Mouse (Mus musculus): Measurements from ENCODE around the gene Fryl. TPM values are rescaled to one million over a fixed set of nuclear protein-coding genes. Genes with fewer than 3 reads are reported as not detected.

Fryl gene
- polyA plus RNA-seq, 1 experiment from 2014 or later, result 32.0 TPM

DNA sequence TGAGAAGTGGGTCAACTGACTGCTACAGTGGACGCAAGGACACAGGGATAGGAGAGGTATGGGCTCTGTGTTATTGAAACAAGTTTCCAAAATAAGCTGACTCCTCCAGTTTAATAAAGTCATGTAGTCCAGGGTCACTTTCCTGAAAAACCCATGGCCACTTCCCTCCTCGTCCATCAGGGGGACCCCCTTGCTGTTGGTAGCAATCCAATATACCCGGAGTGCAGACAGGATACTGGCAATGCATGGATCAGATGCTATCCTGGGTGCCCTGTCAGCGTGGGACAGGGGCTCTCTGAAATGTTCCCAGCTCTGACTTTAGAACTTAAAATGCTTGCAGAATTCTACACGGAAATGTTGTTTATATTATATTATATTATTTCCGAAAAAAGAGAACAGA, 34.0 kb downstream of the Fryl start:
- H3K27me3 ChIP-seq (ENCODE audit: control insufficient read depth, insufficient read depth, low read length), result no peaks in the 10 kb centered on the region
- no peak overlapping the region for H3K4me2 ChIP-seq (replicated peaks; ENCODE audit: low read depth, low read length)
- no peaks in the 10 kb centered on the region; the same call in 1 of the 2 replicates for H3K36me3 ChIP-seq (ENCODE audit: control insufficient read depth, insufficient read depth, low read length)
- no peak overlapping the region for H3K4me3 ChIP-seq (ENCODE audit: low read depth, low read length)
- H3K9ac ChIP-seq (replicated peaks; ENCODE audit: low read depth, low read length), result no peak overlapping the region
- H3K9me3 ChIP-seq (ENCODE audit: control insufficient read depth, low read depth, low read length), result no peaks in the 10 kb centered on the region
- no peaks in the 10 kb centered on the region for H3K4me1 ChIP-seq (ENCODE audit: control insufficient read depth, insufficient read depth, low read length)
- no peak for ATAC-seq (ENCODE audit: insufficient number of reproducible peaks, insufficient read depth, low FRiP score, low read depth)
- H3K27ac ChIP-seq (ENCODE audit: low read length), result no peak overlapping the region
- WGBS, result 42% methylated on average over 6 of the region's 6 CpGs

DNA sequence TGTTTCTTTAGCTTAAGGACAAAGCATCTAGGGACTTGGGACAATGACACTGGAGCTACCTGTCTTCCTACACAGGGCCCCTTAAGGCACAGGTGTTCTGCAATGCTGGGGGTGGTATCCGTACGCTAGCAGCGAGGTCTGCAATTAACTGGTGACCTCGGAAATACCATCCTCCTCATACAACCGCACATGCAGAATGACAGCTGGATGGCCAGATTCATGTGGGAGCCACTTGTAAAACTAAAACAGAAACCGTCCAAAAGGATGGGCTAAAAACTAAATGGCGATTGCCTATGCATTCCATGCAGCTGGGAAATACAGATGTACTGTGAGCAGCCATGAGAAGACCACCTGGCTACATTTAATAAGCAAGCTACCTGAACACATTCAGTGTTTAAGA, 34.6 kb downstream of the Fryl start:
- no peaks in the 10 kb centered on the region for H3K27me3 ChIP-seq (ENCODE audit: control insufficient read depth, insufficient read depth, low read length)

DNA sequence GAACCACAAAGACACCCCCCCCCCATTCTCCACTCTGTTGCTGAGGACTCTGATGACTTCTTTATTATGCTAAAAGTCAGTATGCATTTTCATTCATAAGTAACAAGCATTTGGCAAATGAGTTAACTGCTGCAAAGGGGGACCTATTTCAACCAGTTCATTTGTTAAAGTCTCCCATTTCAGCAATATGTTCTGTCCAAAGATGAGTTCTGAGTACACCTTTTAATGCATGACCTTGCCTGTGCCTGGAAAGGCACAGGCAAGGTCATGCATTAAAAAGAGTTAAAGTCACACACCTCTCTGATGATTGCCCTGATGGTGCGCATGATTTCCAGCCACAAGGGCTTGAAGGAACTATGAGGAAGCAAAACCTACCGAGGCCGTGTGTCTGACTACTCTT, 36.7 kb downstream of the Fryl start:
- no peak overlapping the region for H3K4me2 ChIP-seq (replicated peaks; ENCODE audit: low read depth, low read length)
- H3K4me1 ChIP-seq (ENCODE audit: control insufficient read depth, insufficient read depth, low read length), result no peaks in the 10 kb centered on the region
- WGBS, result 83% methylated on average over 3 of the region's 3 CpGs
- no peak overlapping the region for H3K27ac ChIP-seq (ENCODE audit: low read length)
- H3K4me3 ChIP-seq (ENCODE audit: low read depth, low read length), result no peak overlapping the region
- no peak for ATAC-seq (ENCODE audit: insufficient number of reproducible peaks, insufficient read depth, low FRiP score, low read depth)
- no peak overlapping the region for H3K9ac ChIP-seq (replicated peaks; ENCODE audit: low read depth, low read length)
- H3K36me3 ChIP-seq (ENCODE audit: control insufficient read depth, insufficient read depth, low read length), result no peaks in the 10 kb centered on the region; the same call in 1 of the 2 replicates
- H3K27me3 ChIP-seq (ENCODE audit: control insufficient read depth, insufficient read depth, low read length), result no peaks in the 10 kb centered on the region
- H3K9me3 ChIP-seq (ENCODE audit: control insufficient read depth, low read depth, low read length), result no peaks in the 10 kb centered on the region

More for the DNA sequence above, 34.6 kb downstream of the Fryl start:
- H3K9ac ChIP-seq (replicated peaks; ENCODE audit: low read depth, low read length), result no peak overlapping the region
- H3K4me3 ChIP-seq (ENCODE audit: low read depth, low read length), result no peak overlapping the region
- H3K9me3 ChIP-seq (ENCODE audit: control insufficient read depth, low read depth, low read length), result no peaks in the 10 kb centered on the region
- 79% methylated on average over 7 of the region's 7 CpGs for WGBS
- no peak overlapping the region for H3K27ac ChIP-seq (ENCODE audit: low read length)
- H3K36me3 ChIP-seq (ENCODE audit: control insufficient read depth, insufficient read depth, low read length), result no peaks in the 10 kb centered on the region; the same call in 1 of the 2 replicates
- no peaks in the 10 kb centered on the region for H3K4me1 ChIP-seq (ENCODE audit: control insufficient read depth, insufficient read depth, low read length)
- ATAC-seq (ENCODE audit: insufficient number of reproducible peaks, insufficient read depth, low FRiP score, low read depth), result no peak
- no peak overlapping the region for H3K4me2 ChIP-seq (replicated peaks; ENCODE audit: low read depth, low read length)

DNA sequence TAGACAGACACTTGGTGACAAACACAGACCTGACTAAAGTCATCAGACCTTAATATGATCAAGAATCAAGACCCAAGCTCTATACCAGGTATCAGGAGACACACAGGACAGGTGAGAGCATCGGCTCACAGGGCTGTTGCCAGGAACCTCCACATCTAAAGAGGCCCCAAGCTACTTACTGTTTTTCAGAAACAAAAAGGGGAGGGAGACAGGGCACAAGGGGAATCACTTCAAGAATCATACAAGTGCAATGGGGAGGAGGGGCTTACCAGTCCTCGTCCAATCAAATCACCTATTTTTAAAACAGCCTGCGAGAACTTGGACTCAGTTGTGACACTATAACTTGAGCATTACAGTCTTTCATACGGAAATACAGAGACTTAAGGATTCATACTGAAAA, 38.4 kb downstream of the Fryl start:
- Histone ChIP-seq H3K4me3 (ENCODE audit: low read depth, low read length) (no peak overlapping the region), H3K27me3 (ENCODE audit: control insufficient read depth, insufficient read depth, low read length) (no peaks in the 10 kb centered on the region), H3K9me3 (ENCODE audit: control insufficient read depth, low read depth, low read length) (no peaks in the 10 kb centered on the region), H3K36me3 (ENCODE audit: control insufficient read depth, insufficient read depth, low read length) (no peaks in the 10 kb centered on the region; the same call in 1 of the 2 replicates), H3K4me1 (ENCODE audit: control insufficient read depth, insufficient read depth, low read length) (no peaks in the 10 kb centered on the region), H3K27ac (ENCODE audit: low read length) (no peak overlapping the region), H3K9ac (replicated peaks; ENCODE audit: low read depth, low read length) (no peak overlapping the region), H3K4me2 (replicated peaks; ENCODE audit: low read depth, low read length) (no peak overlapping the region)
- WGBS, result 92% methylated on average over 4 of the region's 4 CpGs
- ATAC-seq (ENCODE audit: insufficient number of reproducible peaks, insufficient read depth, low FRiP score, low read depth), result no peak

DNA sequence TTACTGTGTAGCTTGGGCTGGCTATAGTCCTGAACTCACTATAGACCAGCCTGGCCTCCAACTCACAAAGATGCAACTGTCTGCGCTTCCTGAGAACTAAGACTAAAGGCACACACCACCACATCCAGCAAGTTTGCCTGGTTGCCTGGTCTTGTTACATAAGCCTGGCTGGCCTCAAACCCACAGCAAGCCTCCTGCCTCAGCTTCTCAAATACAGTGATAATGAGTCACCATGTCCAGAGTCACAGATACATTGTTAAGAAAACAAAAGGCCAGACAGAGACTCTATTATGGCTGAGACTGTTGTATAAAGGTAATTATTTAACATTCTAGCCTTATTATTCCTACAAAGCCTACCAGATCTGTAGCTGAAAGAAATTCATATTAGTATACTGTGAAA, 39.3 kb downstream of the Fryl start:
- no peak overlapping the region for H3K27ac ChIP-seq (ENCODE audit: low read length)
- no peak overlapping the region for H3K4me2 ChIP-seq (replicated peaks; ENCODE audit: low read depth, low read length)
- H3K9me3 ChIP-seq (ENCODE audit: control insufficient read depth, low read depth, low read length), result no peaks in the 10 kb centered on the region
- H3K27me3 ChIP-seq (ENCODE audit: control insufficient read depth, insufficient read depth, low read length), result no peaks in the 10 kb centered on the region
- ATAC-seq (ENCODE audit: insufficient number of reproducible peaks, insufficient read depth, low FRiP score, low read depth), result no peak
- 97% methylated on average over 1 of the region's 1 CpGs for WGBS
- no peak overlapping the region for H3K4me3 ChIP-seq (ENCODE audit: low read depth, low read length)
- H3K36me3 ChIP-seq (ENCODE audit: control insufficient read depth, insufficient read depth, low read length), result no peaks in the 10 kb centered on the region; the same call in 1 of the 2 replicates
- no peaks in the 10 kb centered on the region for H3K4me1 ChIP-seq (ENCODE audit: control insufficient read depth, insufficient read depth, low read length)
- H3K9ac ChIP-seq (replicated peaks; ENCODE audit: low read depth, low read length), result no peak overlapping the region

DNA sequence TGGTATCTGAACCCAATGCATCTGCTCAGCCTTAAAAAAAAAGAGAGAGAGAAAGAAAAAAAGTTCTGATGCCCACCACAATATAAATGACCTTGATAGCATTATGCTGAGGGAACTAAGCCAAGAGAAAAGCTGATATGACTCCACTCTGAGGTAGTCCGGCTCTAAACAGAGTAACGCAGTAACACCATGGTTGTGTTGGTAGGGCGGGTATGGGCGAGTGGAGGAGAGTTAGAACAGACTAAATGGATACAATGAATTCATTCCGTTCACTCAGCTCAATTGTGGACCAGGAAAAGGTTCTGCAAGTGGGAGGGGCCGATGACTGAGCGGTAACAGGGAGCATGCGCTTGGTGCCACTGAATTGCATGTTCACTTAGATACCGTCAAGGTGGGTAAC, 40.4 kb downstream of the Fryl start:
- ATAC-seq (ENCODE audit: insufficient number of reproducible peaks, insufficient read depth, low FRiP score, low read depth), result no peak

DNA sequence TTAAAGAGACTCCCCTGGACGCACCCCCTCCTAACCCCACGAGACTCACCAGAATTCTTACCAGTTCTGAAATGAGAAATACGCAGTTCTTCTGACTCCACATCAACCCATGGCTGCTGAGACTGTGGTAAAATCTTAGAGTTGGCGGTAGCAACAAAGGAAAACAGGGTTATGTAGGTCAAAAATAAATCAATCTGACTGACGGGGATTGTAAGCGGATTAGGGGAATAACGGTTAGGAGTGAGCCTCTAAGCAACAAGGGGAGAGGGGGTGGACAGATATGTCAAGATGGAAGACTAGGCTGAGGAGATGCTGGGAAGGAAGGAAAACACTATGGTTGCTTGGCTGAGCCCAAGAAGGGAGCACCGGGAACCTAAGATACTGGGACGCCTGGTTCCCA, 44.0 kb downstream of the Fryl start:
- Histone ChIP-seq H3K9ac (replicated peaks; ENCODE audit: low read depth, low read length) (no peak overlapping the region), H3K4me3 (ENCODE audit: low read depth, low read length) (no peak overlapping the region), H3K9me3 (ENCODE audit: control insufficient read depth, low read depth, low read length) (no peaks in the 10 kb centered on the region), H3K4me1 (ENCODE audit: control insufficient read depth, insufficient read depth, low read length) (0 out of 2 replicates have a peak, but pooled peaks cover 2% of the 10 kb centered on the region), H3K36me3 (ENCODE audit: control insufficient read depth, insufficient read depth, low read length) (0 out of 2 replicates have a peak, but pooled peaks cover 8% of the 10 kb centered on the region), H3K27me3 (ENCODE audit: control insufficient read depth, insufficient read depth, low read length) (no peaks in the 10 kb centered on the region), H3K4me2 (replicated peaks; ENCODE audit: low read depth, low read length) (no peak overlapping the region), H3K27ac (ENCODE audit: low read length) (no peak overlapping the region)
- 74% methylated on average over 9 of the region's 9 CpGs for WGBS
- no peak for ATAC-seq (ENCODE audit: insufficient number of reproducible peaks, insufficient read depth, low FRiP score, low read depth)

More for the DNA sequence above, 40.4 kb downstream of the Fryl start:
- WGBS, result 91% methylated on average over 9 of the region's 9 CpGs
- H3K4me1 ChIP-seq (ENCODE audit: control insufficient read depth, insufficient read depth, low read length), result no peaks in the 10 kb centered on the region
- H3K27me3 ChIP-seq (ENCODE audit: control insufficient read depth, insufficient read depth, low read length), result no peaks in the 10 kb centered on the region
- H3K4me3 ChIP-seq (ENCODE audit: low read depth, low read length), result no peak overlapping the region
- no peak overlapping the region for H3K4me2 ChIP-seq (replicated peaks; ENCODE audit: low read depth, low read length)
- no peak overlapping the region for H3K27ac ChIP-seq (ENCODE audit: low read length)
- no peak overlapping the region for H3K9ac ChIP-seq (replicated peaks; ENCODE audit: low read depth, low read length)
- H3K36me3 ChIP-seq (ENCODE audit: control insufficient read depth, insufficient read depth, low read length), result peaks cover under 1% of the 10 kb centered on the region; the same call in 1 of the 2 replicates
- H3K9me3 ChIP-seq (ENCODE audit: control insufficient read depth, low read depth, low read length), result no peaks in the 10 kb centered on the region

DNA sequence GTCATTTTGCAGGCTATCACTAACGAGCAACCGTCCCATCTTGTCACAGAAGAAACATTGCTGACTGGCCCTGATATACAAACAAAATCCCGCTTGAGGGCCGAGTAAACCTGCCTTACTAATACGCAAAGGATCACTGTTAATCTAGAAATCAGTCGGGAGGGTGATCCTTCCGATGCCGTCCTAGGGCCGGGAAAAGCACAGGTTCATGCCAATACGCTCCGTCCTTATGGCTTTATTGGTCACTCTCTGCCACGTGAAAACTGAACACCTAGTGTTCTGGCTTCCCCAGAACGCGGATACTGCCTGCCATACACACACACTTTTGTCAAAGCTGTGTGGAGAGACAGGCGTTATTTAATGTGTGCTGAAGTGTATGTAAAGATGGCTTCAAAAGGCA, 44.5 kb downstream of the Fryl start:
- WGBS, result 88% methylated on average over 15 of the region's 15 CpGs
- Histone ChIP-seq H3K9ac (replicated peaks; ENCODE audit: low read depth, low read length) (no peak overlapping the region), H3K27me3 (ENCODE audit: control insufficient read depth, insufficient read depth, low read length) (no peaks in the 10 kb centered on the region), H3K36me3 (ENCODE audit: control insufficient read depth, insufficient read depth, low read length) (0 out of 2 replicates have a peak, but pooled peaks cover 8% of the 10 kb centered on the region), H3K4me3 (ENCODE audit: low read depth, low read length) (no peak overlapping the region), H3K9me3 (ENCODE audit: control insufficient read depth, low read depth, low read length) (no peaks in the 10 kb centered on the region), H3K27ac (ENCODE audit: low read length) (no peak overlapping the region), H3K4me2 (replicated peaks; ENCODE audit: low read depth, low read length) (no peak overlapping the region), H3K4me1 (ENCODE audit: control insufficient read depth, insufficient read depth, low read length) (0 out of 2 replicates have a peak, but pooled peaks cover 2% of the 10 kb centered on the region)
- ATAC-seq (ENCODE audit: insufficient number of reproducible peaks, insufficient read depth, low FRiP score, low read depth), result no peak

DNA sequence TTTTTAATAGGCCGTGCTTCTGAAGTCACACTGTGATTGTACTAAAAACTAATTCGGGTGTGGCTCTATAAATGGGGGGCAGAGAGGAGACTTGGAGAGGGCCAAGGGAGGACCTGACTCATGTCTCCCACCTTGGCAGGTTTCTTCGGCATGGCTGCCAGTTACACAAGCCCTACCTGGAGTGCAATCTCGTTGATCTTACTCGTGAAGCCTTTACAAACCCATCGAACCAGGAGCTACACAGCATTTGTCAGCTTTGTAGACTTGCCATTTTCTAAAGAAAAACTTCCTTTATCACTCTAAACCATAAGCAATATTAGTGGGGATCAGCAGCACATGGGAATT, 45.5 kb downstream of the Fryl start:
- H3K36me3 ChIP-seq (ENCODE audit: control insufficient read depth, insufficient read depth, low read length), result 0 out of 2 replicates have a peak, but pooled peaks cover 8% of the 10 kb centered on the region
- no peak overlapping the region for H3K4me2 ChIP-seq (replicated peaks; ENCODE audit: low read depth, low read length)
- H3K27me3 ChIP-seq (ENCODE audit: control insufficient read depth, insufficient read depth, low read length), result no peaks in the 10 kb centered on the region
- 0 out of 2 replicates have a peak, but pooled peaks cover 2% of the 10 kb centered on the region for H3K4me1 ChIP-seq (ENCODE audit: control insufficient read depth, insufficient read depth, low read length)
- WGBS, result 86% methylated on average over 6 of the region's 6 CpGs
- no peak overlapping the region for H3K27ac ChIP-seq (ENCODE audit: low read length)
- H3K9me3 ChIP-seq (ENCODE audit: control insufficient read depth, low read depth, low read length), result no peaks in the 10 kb centered on the region
- H3K4me3 ChIP-seq (ENCODE audit: low read depth, low read length), result no peak overlapping the region
- H3K9ac ChIP-seq (replicated peaks; ENCODE audit: low read depth, low read length), result no peak overlapping the region
- no peak for ATAC-seq (ENCODE audit: insufficient number of reproducible peaks, insufficient read depth, low FRiP score, low read depth)
